Mouse (Mus musculus): ENCODE data around the gene Myb. TPM values are rescaled to one million over a fixed set of nuclear protein-coding genes. Genes with fewer than 3 reads are reported as not detected.

Gene Myb
- 6.3 and 15.9 TPM in 2 replicates for polyA plus RNA-seq (2015; fragmentation: Nextera tagmentation; extraction: Ambion mirVana)

- ATAC-seq (replicated peaks; ENCODE audit: extremely low read depth, insufficient read depth, low FRiP score) = peak; percentile 66
- peak within 1 kb of the TSS; percentile 39 for H3K27ac ChIP-seq (ENCODE audit: low read length)
Measured at GRCm38 (mm10) chr10:21160537-21161358, at the start of gene Myb. Gene Myb (minus strand): TSS chr10:21160984.

GRCm38 (mm10) chr10:21207378-21207777, 46.6 kb upstream of the Myb start:
- Histone ChIP-seq H3K27ac (ENCODE audit: low read length) (no peak overlapping the region), H3K27me3 (ENCODE audit: control insufficient read depth, insufficient read depth, low read length) (no peaks in the 10 kb centered on the region), H3K9ac (ENCODE audit: low read length) (no peak overlapping the region), H3K9me3 (replicated peaks; ENCODE audit: control insufficient read depth, low read length) (no peaks in the 10 kb centered on the region), H3K4me1 (ENCODE audit: control insufficient read depth, insufficient read depth, low read length) (no peaks in the 10 kb centered on the region), H3K4me3 (ENCODE audit: low read length) (no peak overlapping the region), H3K36me3 (ENCODE audit: control insufficient read depth, insufficient read depth) (no peaks in the 10 kb centered on the region), H3K4me2 (ENCODE audit: low read depth, low read length) (no peak overlapping the region)
- WGBS = 53% methylated on average over 1 of the region's 1 CpGs
- ATAC-seq (replicated peaks; ENCODE audit: extremely low read depth, insufficient read depth, low FRiP score) = no peak

More at GRCm38 (mm10) chr10:21160537-21161358, at the start of gene Myb:
- Histone ChIP-seq H3K4me3 (ENCODE audit: low read length) (peak within 1 kb of the TSS; percentile 80), H3K9ac (ENCODE audit: low read length) (peak within 1 kb of the TSS; percentile 75), H3K4me1 (ENCODE audit: control insufficient read depth, insufficient read depth, low read length) (peaks cover 6% of the 10 kb centered on the region), H3K9me3 (replicated peaks; ENCODE audit: control insufficient read depth, low read length) (no peaks in the 10 kb centered on the region), H3K4me2 (ENCODE audit: low read depth, low read length) (peak within 1 kb of the TSS; percentile 100), H3K27me3 (ENCODE audit: control insufficient read depth, insufficient read depth, low read length) (peaks cover 11% of the 10 kb centered on the region), H3K36me3 (ENCODE audit: control insufficient read depth, insufficient read depth) (no peaks in the 10 kb centered on the region)
- WGBS = under 1% methylated on average over 83 of the region's 86 CpGs

- Histone ChIP-seq H3K4me2 (ENCODE audit: low read depth, low read length) (no peak overlapping the region), H3K36me3 (ENCODE audit: control insufficient read depth, insufficient read depth) (no peaks in the 10 kb centered on the region), H3K9ac (ENCODE audit: low read length) (no peak overlapping the region), H3K4me1 (ENCODE audit: control insufficient read depth, insufficient read depth, low read length) (no peaks in the 10 kb centered on the region), H3K9me3 (replicated peaks; ENCODE audit: control insufficient read depth, low read length) (no peaks in the 10 kb centered on the region), H3K4me3 (ENCODE audit: low read length) (no peak overlapping the region), H3K27me3 (ENCODE audit: control insufficient read depth, insufficient read depth, low read length) (no peaks in the 10 kb centered on the region), H3K27ac (ENCODE audit: low read length) (no peak overlapping the region)
- no peak for ATAC-seq (replicated peaks; ENCODE audit: extremely low read depth, insufficient read depth, low FRiP score)
- 80% methylated on average over 2 of the region's 2 CpGs for WGBS
Measured at GRCm38 (mm10) chr10:21206232-21206631, 45.4 kb upstream of the Myb start.

- Histone ChIP-seq H3K27ac (ENCODE audit: low read length) (no peak overlapping the region), H3K4me2 (ENCODE audit: low read depth, low read length) (no peak overlapping the region), H3K9me3 (replicated peaks; ENCODE audit: control insufficient read depth, low read length) (no peaks in the 10 kb centered on the region), H3K36me3 (ENCODE audit: control insufficient read depth, insufficient read depth) (no peaks in the 10 kb centered on the region), H3K9ac (ENCODE audit: low read length) (no peak overlapping the region), H3K27me3 (ENCODE audit: control insufficient read depth, insufficient read depth, low read length) (no peaks in the 10 kb centered on the region), H3K4me1 (ENCODE audit: control insufficient read depth, insufficient read depth, low read length) (no peaks in the 10 kb centered on the region), H3K4me3 (ENCODE audit: low read length) (no peak overlapping the region)
- ATAC-seq (replicated peaks; ENCODE audit: extremely low read depth, insufficient read depth, low FRiP score) = no peak
- WGBS = 55% methylated on average over 10 of the region's 10 CpGs
Measured at GRCm38 (mm10) chr10:21204496-21205085, 43.8 kb upstream of the Myb start.

GRCm38 (mm10) chr10:21203886-21204285, 43.1 kb upstream of the Myb start:
- Histone ChIP-seq H3K4me1 (ENCODE audit: control insufficient read depth, insufficient read depth, low read length) (no peaks in the 10 kb centered on the region), H3K9me3 (replicated peaks; ENCODE audit: control insufficient read depth, low read length) (no peaks in the 10 kb centered on the region), H3K27ac (ENCODE audit: low read length) (no peak overlapping the region), H3K4me2 (ENCODE audit: low read depth, low read length) (no peak overlapping the region), H3K36me3 (ENCODE audit: control insufficient read depth, insufficient read depth) (no peaks in the 10 kb centered on the region), H3K4me3 (ENCODE audit: low read length) (no peak overlapping the region), H3K27me3 (ENCODE audit: control insufficient read depth, insufficient read depth, low read length) (no peaks in the 10 kb centered on the region), H3K9ac (ENCODE audit: low read length) (no peak overlapping the region)
- no peak for ATAC-seq (replicated peaks; ENCODE audit: extremely low read depth, insufficient read depth, low FRiP score)
- WGBS = 76% methylated on average over 5 of the region's 5 CpGs

GRCm38 (mm10) chr10:21203461-21203860, 42.7 kb upstream of the Myb start:
- Histone ChIP-seq H3K27ac (ENCODE audit: low read length) (no peak overlapping the region), H3K9ac (ENCODE audit: low read length) (no peak overlapping the region), H3K9me3 (replicated peaks; ENCODE audit: control insufficient read depth, low read length) (no peaks in the 10 kb centered on the region), H3K36me3 (ENCODE audit: control insufficient read depth, insufficient read depth) (no peaks in the 10 kb centered on the region), H3K4me3 (ENCODE audit: low read length) (no peak overlapping the region), H3K27me3 (ENCODE audit: control insufficient read depth, insufficient read depth, low read length) (no peaks in the 10 kb centered on the region), H3K4me1 (ENCODE audit: control insufficient read depth, insufficient read depth, low read length) (no peaks in the 10 kb centered on the region), H3K4me2 (ENCODE audit: low read depth, low read length) (no peak overlapping the region)
- ATAC-seq (replicated peaks; ENCODE audit: extremely low read depth, insufficient read depth, low FRiP score) = no peak
- 85% methylated on average over 3 of the region's 3 CpGs for WGBS

GRCm38 (mm10) chr10:21200761-21201160, 40.0 kb upstream of the Myb start:
- H3K9ac ChIP-seq (ENCODE audit: low read length) = no peak overlapping the region
- no peaks in the 10 kb centered on the region for H3K9me3 ChIP-seq (replicated peaks; ENCODE audit: control insufficient read depth, low read length)
- H3K4me1 ChIP-seq (ENCODE audit: control insufficient read depth, insufficient read depth, low read length) = no peaks in the 10 kb centered on the region
- H3K36me3 ChIP-seq (ENCODE audit: control insufficient read depth, insufficient read depth) = no peaks in the 10 kb centered on the region
- WGBS = 63% methylated on average over 7 of the region's 7 CpGs
- H3K27me3 ChIP-seq (ENCODE audit: control insufficient read depth, insufficient read depth, low read length) = no peaks in the 10 kb centered on the region
- H3K4me2 ChIP-seq (ENCODE audit: low read depth, low read length) = no peak overlapping the region
- no peak for ATAC-seq (replicated peaks; ENCODE audit: extremely low read depth, insufficient read depth, low FRiP score)
- H3K27ac ChIP-seq (ENCODE audit: low read length) = no peak overlapping the region
- no peak overlapping the region for H3K4me3 ChIP-seq (ENCODE audit: low read length)

- Histone ChIP-seq H3K4me1 (ENCODE audit: control insufficient read depth, insufficient read depth, low read length) (no peaks in the 10 kb centered on the region), H3K36me3 (ENCODE audit: control insufficient read depth, insufficient read depth) (no peaks in the 10 kb centered on the region), H3K27me3 (ENCODE audit: control insufficient read depth, insufficient read depth, low read length) (no peaks in the 10 kb centered on the region), H3K9ac (ENCODE audit: low read length) (no peak overlapping the region), H3K4me3 (ENCODE audit: low read length) (no peak overlapping the region), H3K9me3 (replicated peaks; ENCODE audit: control insufficient read depth, low read length) (no peaks in the 10 kb centered on the region), H3K4me2 (ENCODE audit: low read depth, low read length) (no peak overlapping the region), H3K27ac (ENCODE audit: low read length) (no peak overlapping the region)
- ATAC-seq (replicated peaks; ENCODE audit: extremely low read depth, insufficient read depth, low FRiP score) = no peak
Measured at GRCm38 (mm10) chr10:21200322-21200721, 39.5 kb upstream of the Myb start.

- H3K4me2 ChIP-seq (ENCODE audit: low read depth, low read length) = no peak overlapping the region
- no peaks in the 10 kb centered on the region for H3K27me3 ChIP-seq (ENCODE audit: control insufficient read depth, insufficient read depth, low read length)
- H3K36me3 ChIP-seq (ENCODE audit: control insufficient read depth, insufficient read depth) = no peaks in the 10 kb centered on the region
- WGBS = 39% methylated on average over 8 of the region's 8 CpGs
- no peaks in the 10 kb centered on the region for H3K9me3 ChIP-seq (replicated peaks; ENCODE audit: control insufficient read depth, low read length)
- no peak overlapping the region for H3K9ac ChIP-seq (ENCODE audit: low read length)
- H3K4me1 ChIP-seq (ENCODE audit: control insufficient read depth, insufficient read depth, low read length) = no peaks in the 10 kb centered on the region
- ATAC-seq (replicated peaks; ENCODE audit: extremely low read depth, insufficient read depth, low FRiP score) = no peak; the same call in 1 of the 2 replicates
- H3K4me3 ChIP-seq (ENCODE audit: low read length) = no peak overlapping the region
- H3K27ac ChIP-seq (ENCODE audit: low read length) = no peak overlapping the region
Measured at GRCm38 (mm10) chr10:21196646-21197116, 35.9 kb upstream of the Myb start.
